Mouse (Mus musculus): ENCODE data around the gene Mta1.

- TF ChIP-seq CTCF (IDR thresholded peaks at IDR 0.05; ENCODE audit: low read depth, low read length): no peak
- TF ChIP-seq GATA1 (IDR thresholded peaks at IDR 0.05; ENCODE audit: borderline replicate concordance, low read length): no peak
These were observed 87.6 kb downstream of the Mta1 start, which contains the start of gene Tmem121 for GRCm38 (mm10) chr12:113185442-113186291.
